Mouse (Mus musculus) kidney, adult 2 months (tissue): ENCODE data around the gene Mast3. TPM values are rescaled to one million over a fixed set of nuclear protein-coding genes. Genes with fewer than 3 reads are reported as not detected.

Source experiments
- DNase-seq: peaks from one replicate; pipeline ENCODE4 v3.0.0; 2021
- H3K27ac ChIP-seq: fragments of 200-500 bp; 2 replicates; pipeline ENCODE4 v1.5.1; 2012; ENCODE audit warnings: low read depth, low read length, control low read depth, inconsistent platforms; ENCODE audit not compliant: insufficient read depth
- H3K27me3 ChIP-seq: fragments of 200-500 bp; replicated peaks from 2 replicates; pipeline ENCODE4 v1.6.1; 2012; ENCODE audit warnings: mild to moderate bottlenecking, moderate library complexity, low read length, inconsistent platforms; ENCODE audit not compliant: control insufficient read depth, insufficient read depth
- H3K36me3 ChIP-seq: fragments of 200-500 bp; 2 replicates; pipeline ENCODE4 v1.6.1; 2012; ENCODE audit warnings: mild to moderate bottlenecking, moderate library complexity, low read length, inconsistent platforms; ENCODE audit not compliant: control insufficient read depth, insufficient read depth
- H3K4me1 ChIP-seq: fragments of 200-500 bp; 2 replicates; pipeline ENCODE4 v1.6.1; 2011; ENCODE audit warnings: low read length; ENCODE audit not compliant: control insufficient read depth, insufficient read depth
- H3K4me3 ChIP-seq: fragments of 200-500 bp; 2 replicates; pipeline ENCODE4 v1.5.1; 2011; ENCODE audit warnings: mild to moderate bottlenecking, low read depth, low read length, control low read depth; ENCODE audit not compliant: insufficient read depth
- CTCF ChIP-seq: fragments of 200-500 bp; conservative IDR thresholded peaks from 2 replicates; pipeline ENCODE4 v1.5.1; 2011; ENCODE audit warnings: low read depth, mild to moderate bottlenecking, control low read depth, low read length, moderate library complexity, mixed read lengths; ENCODE audit not compliant: insufficient read depth, insufficient read length
- POLR2A ChIP-seq: fragments of 200-500 bp; IDR thresholded peaks from one replicate; pipeline ENCODE4 v1.6.1; 2011; ENCODE audit warnings: low read depth, low read length, control low read depth
- WGBS: fragments of 180-500 bp; shearing (Covaris S2); methylation state at CpG from one replicate; pipeline ENCODE4 v1.1.7; 2018; 5-methylcytosine and 5-hydroxymethylcytosine counted together
- polyA plus RNA-seq: library from polyadenylated mRNA; depleted of rRNA; stranded (reverse); fragments of >200 nt; gene quantifications from 2 replicates; pipeline ENCODE4 v1.2.3, GENCODE M21; 2012

Gene Mast3
- polyA plus RNA-seq, 1 experiment, result 25.3 TPM

DNA sequence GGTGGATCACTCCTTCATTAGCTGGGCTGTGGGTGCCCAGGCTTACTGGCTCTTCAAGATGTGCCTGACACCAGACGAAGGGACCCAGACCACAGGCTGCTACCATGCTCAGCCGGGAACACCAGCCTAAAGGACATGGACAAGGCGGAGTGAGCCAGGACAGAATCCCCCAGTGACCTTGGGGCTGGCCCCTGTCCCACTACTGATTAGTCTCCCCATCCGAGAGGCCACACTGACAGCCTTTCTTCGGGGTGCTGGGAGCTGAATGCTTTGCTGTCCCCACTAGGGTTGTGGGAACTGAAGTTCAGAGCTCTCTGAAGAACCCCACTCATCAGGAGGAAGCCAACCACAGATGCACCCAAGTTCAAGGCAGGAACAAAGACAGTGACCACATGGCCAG is 29.6 kb downstream of the Mast3 start:
- TF ChIP-seq POLR2A (no peak), CTCF (no peak)
- no peaks in the 10 kb centered on the region for H3K27me3 ChIP-seq
- no peak for DNase-seq
- H3K27ac ChIP-seq, result no peak overlapping the region
- peaks cover 3% of the 10 kb centered on the region; the same call in 1 of the 2 replicates for H3K36me3 ChIP-seq
- 94% methylated on average over 5 of the region's 5 CpGs for WGBS
- H3K4me3 ChIP-seq, result no peak overlapping the region
- peaks cover 20% of the 10 kb centered on the region; the same call in 1 of the 2 replicates for H3K4me1 ChIP-seq

DNA sequence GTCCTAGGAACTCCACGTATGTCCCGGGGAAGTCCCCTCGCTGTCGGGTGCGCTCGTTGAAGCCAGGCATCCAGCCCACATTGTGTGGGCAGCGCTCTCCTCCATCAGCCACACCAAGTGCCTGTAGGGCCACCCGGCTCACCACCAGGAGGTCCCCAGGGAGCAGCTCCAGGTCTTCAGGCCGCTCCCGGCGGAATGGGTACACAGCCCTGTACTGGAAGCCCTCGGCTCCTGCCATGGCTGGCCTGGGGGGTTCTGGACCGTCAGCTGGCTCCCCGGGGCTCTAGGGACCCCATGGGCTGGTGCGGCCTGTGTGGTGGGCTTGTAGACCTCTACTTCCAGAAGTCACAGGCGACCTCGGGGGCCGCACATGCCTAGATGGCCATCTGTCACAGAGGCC is 30.1 kb downstream of the Mast3 start:
- no peak for DNase-seq
- H3K27ac ChIP-seq, result no peak overlapping the region
- 90% methylated on average over 18 of the region's 18 CpGs for WGBS

DNA sequence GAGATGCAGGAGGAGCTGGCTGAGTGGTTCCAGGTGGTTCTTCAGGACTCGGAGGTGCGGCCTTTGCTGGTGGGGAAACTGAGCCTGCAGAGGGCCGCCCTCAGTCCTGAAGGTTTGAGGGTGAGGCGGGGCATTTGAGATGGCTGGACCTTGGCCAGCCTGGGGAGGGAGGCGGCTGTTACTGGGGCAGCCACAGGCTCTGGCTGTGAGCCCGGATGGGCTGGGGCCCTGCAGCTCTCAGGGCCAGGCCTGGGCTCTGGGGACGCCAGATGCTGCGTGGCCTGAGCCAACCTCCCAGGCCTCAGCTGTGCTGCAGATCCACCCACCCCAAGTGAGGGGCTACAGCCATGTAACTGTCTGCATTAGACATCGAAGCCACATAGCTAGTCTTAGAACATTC is 31.0 kb downstream of the Mast3 start:
- DNase-seq, result peak; percentile 92
- no peak overlapping the region for H3K27ac ChIP-seq
- peaks cover 20% of the 10 kb centered on the region; the same call in 1 of the 2 replicates for H3K4me1 ChIP-seq
- no peak overlapping the region for H3K4me3 ChIP-seq
- peaks cover 1% of the 10 kb centered on the region; the same call in 1 of the 2 replicates for H3K36me3 ChIP-seq
- no peaks in the 10 kb centered on the region for H3K27me3 ChIP-seq
- 29% methylated on average over 9 of the region's 9 CpGs for WGBS
- no peak for TF ChIP-seq CTCF
- TF ChIP-seq POLR2A, result no peak

More for the DNA sequence above, 30.1 kb downstream of the Mast3 start:
- Histone ChIP-seq H3K4me1 (peaks cover 20% of the 10 kb centered on the region; the same call in 1 of the 2 replicates), H3K27me3 (no peaks in the 10 kb centered on the region), H3K36me3 (peaks cover 3% of the 10 kb centered on the region; the same call in 1 of the 2 replicates), H3K4me3 (no peak overlapping the region)
- TF ChIP-seq CTCF (no peak), POLR2A (no peak)

DNA sequence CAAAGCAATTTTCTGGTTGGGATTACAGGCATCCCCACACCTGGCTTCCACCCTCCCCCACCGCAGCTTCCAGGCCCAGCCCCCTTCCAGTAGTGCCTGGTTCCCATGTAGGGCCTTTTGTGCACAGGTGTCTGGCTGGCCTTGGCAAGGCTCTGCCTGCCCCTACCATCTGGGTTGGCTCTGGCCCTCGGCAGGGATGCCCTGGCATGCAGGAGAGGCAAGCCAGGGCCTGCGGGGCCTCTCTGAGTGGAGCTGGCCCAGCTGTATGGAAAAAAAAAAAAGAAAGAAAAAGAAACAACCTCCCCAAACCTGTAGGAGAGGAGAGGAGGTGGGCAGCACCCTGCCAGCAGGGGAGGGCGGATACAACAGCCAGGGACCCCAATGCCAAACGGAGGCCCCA is 31.4 kb downstream of the Mast3 start:
- Histone ChIP-seq H3K4me3 (no peak overlapping the region), H3K36me3 (peaks cover 1% of the 10 kb centered on the region; the same call in 1 of the 2 replicates), H3K27me3 (no peaks in the 10 kb centered on the region), H3K4me1 (peaks cover 20% of the 10 kb centered on the region; the same call in 1 of the 2 replicates), H3K27ac (no peak overlapping the region)
- 77% methylated on average over 5 of the region's 5 CpGs for WGBS
- no peak for TF ChIP-seq POLR2A
- TF ChIP-seq CTCF, result no peak
- no peak for DNase-seq

DNA sequence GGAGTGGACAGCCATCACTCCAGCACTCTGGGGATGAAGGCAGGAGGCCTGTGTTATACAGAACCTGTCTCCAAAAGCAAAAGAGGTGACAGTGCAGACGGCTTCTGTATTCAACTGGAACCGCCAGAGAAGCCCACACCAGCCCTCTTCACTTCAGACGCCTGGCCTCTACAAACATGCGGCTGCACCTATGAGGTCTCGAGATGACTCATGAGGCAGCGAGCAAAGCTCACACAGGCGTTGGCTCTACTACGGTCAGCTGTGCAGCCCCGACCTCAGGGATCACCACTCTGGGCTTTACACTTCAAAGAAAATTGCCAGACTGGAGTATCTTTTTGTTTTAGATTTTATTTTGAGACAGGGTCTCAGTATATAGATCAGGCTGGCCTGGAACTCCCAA is 32.0 kb downstream of the Mast3 start:
- peaks cover 17% of the 10 kb centered on the region; the same call in 1 of the 2 replicates for H3K4me1 ChIP-seq
- TF ChIP-seq CTCF, result no peak
- TF ChIP-seq POLR2A, result no peak
- no peak overlapping the region for H3K27ac ChIP-seq
- H3K36me3 ChIP-seq, result peaks cover 1% of the 10 kb centered on the region; the same call in 1 of the 2 replicates
- H3K27me3 ChIP-seq, result no peaks in the 10 kb centered on the region
- no peak overlapping the region for H3K4me3 ChIP-seq
- 80% methylated on average over 9 of the region's 9 CpGs for WGBS
- no peak for DNase-seq

DNA sequence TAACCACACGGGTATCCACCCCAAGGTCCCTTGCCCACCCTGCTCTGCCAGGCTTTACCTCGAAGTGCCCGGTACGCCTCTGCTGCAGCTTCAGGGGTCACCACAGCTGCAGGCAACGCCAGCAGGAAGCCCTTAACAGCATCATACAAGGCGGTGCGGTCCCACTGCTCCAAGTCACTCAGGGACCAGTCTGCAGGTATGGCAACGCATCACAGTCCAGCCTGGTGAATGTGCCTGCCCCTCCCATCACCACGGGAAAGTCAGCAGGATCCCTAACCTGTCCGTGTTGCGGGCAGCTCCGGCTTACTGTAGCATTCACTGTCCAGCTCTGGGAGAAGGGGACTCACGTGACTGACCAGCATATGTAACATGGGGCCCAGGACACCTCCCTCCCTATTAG is 32.8 kb downstream of the Mast3 start:
- H3K4me3 ChIP-seq, result no peak overlapping the region
- H3K27ac ChIP-seq, result no peak overlapping the region
- no peaks in the 10 kb centered on the region for H3K27me3 ChIP-seq
- H3K36me3 ChIP-seq, result peaks cover 1% of the 10 kb centered on the region; the same call in 1 of the 2 replicates
- TF ChIP-seq POLR2A, result no peak
- no peak for TF ChIP-seq CTCF
- WGBS, result 95% methylated on average over 13 of the region's 13 CpGs
- H3K4me1 ChIP-seq, result peaks cover 15% of the 10 kb centered on the region
- DNase-seq, result no peak

DNA sequence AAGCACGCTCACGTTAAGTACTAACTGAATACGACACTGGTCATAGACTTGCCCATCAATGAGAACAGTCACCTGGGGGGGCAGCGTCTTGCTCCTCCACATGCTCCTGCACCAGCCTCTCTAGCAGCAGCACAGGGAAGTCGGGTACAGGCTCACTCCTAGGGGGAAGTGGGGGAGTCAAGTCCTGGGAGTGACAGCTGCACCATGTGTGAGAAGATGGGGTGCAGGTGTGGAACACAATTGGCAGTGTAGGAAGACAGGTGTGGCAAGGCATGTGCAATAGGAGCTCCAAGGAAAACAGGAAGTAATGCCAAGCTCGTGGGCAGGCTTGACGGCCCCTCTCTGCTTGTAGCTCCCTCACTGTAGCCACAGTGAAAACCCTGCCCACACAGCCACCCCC is 33.6 kb downstream of the Mast3 start:
- H3K27ac ChIP-seq, result no peak overlapping the region
- no peaks in the 10 kb centered on the region for H3K27me3 ChIP-seq
- no peak for TF ChIP-seq POLR2A
- 84% methylated on average over 7 of the region's 7 CpGs for WGBS
- DNase-seq, result no peak
- peaks cover 1% of the 10 kb centered on the region; the same call in 1 of the 2 replicates for H3K36me3 ChIP-seq
- H3K4me1 ChIP-seq, result peaks cover 21% of the 10 kb centered on the region
- no peak overlapping the region for H3K4me3 ChIP-seq
